Mouse (Mus musculus) NIH3T3 (cell line): ENCODE data around the gene Olfr1155.

Experiments
- DNase-seq: peaks from one replicate; pipeline ENCODE4 v3.0.0-alpha.2; 2012; ENCODE audit warnings: low read depth

The Olfr1155 gene

DNA sequence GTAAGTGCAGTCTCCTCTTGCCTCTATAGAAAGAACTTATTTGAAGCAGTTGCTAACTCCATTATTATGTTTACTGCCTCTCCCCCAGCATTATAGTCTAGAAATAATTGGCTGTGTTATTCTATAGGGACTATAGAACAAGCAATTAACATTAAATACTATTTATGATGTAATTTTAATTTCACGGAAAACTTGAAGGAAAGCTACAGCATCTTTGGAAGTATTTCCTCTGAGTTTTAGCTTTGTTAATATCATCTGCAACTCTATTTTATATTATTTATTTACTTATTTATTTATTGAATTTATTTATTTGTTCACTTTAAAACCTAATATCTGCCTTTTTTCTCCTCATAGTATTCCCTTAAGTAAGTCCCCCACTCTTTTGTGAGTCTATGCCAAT lies at the start of gene Olfr1155:
Olfr1155 (minus strand) TSS at position 101 of the 400 bp plus-strand sequence.
- no peak for DNase-seq

DNA sequence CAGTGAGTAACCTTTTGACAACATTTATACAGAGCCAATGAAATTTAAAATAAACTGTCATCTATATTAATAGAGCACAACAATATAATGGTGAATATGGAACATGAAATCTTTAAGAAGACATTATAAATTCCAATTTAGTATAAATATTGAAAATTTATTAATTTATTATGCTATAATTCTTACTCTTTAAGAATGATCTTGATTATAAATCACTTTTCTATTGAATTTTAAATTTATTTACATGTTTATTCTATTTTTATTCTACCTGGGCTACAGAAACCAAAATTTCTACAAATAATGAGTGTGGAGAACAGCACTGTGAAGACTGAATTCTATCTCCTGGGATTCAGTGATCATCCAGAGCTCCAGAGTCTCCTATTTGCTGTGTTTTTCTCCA lies 44.9 kb upstream of the Olfr1155 start, which contains the start of gene Olfr1158:
Olfr1158 (plus strand) TSS at position 301 of the 400 bp plus-strand sequence.
- DNase-seq, result no peak

DNA sequence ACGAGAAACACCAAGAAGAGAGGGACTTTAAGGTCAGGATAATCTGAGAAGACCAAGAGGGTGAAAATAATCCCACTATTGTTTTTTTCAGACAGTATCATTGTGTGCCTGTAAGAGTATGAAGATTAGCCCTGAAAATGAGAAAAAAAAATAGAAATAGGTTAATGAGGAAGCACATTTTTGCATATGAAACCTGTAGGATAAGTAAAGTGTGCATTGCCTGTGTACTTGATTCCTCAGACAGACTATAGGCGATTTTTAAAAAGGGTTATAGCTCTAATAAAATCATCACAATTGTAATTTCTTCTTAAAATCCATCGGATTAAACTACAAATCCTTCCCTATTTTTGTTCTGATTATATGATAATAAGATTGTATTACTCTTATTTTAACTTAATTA lies 29.6 kb upstream of the Olfr1155 start, which contains the start of gene Olfr74:
Olfr74 (minus strand) TSS at position 101 of the 400 bp plus-strand sequence.
- no peak for DNase-seq

DNA sequence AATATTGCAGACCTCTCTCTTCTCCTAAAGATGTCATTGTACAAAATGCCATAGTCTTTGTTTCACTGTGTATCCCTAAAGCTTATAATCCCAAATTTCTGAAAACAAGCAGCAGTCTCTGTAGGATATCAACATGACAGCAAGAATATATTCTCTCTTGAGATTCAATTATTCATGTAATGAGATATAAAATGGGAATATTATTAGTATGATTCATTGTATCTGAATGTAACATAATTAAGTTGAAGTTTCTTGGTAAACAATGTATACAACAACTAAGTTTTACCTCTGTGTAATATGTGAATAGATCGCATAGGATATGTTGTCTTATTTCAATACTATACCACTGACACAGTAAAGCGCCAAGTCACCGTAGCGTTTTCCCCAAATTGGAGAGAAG lies 23.3 kb upstream of the Olfr1155 start, which contains the start of gene Olfr1157:
Olfr1157 (minus strand) TSS at position 101 of the 400 bp plus-strand sequence.
- DNase-seq, result no peak

DNA sequence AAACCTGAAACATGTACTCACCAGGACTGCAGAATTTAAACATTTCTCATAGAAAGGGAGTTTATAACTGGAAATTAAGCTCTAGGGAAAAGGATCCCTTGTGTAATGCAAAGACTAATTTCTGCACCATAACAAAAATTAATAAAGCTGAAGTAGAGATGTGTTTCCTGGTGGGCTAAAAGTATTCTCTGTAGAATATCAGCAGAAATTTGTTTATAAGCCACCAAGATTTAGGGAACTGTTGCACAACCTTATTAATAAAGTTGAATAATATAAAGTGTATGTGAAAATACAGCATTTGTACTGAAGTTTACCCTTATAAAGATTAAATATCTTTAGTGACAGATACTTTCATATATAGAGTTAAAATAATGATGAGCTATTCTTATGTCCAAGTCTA lies 8.1 kb upstream of the Olfr1155 start, which contains the start of gene Olfr1156:
Olfr1156 (minus strand) TSS at position 101 of the 400 bp plus-strand sequence.
- DNase-seq, result no peak

DNA sequence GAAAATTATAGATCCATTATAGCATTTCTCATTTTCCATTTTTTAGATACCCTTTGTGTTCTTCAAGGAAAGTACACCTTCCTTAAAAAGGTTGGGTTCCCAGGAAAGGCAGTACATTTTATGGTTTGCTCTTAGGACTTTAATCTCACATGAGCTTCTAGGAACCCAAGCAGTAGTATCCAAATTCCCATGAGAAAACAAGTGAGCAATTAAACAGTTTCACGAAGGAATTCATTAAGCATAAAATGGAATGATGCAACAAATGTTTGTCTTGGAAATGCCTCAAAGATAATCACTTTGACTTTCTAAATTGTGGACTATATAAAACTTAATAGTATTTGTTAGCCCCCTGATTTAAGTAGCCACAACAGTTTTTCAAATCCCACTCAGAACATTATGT lies 39.9 kb downstream of the Olfr1155 start, which contains the start of gene Olfr1154:
Olfr1154 (minus strand) TSS at position 101 of the 400 bp plus-strand sequence.
- DNase-seq, result no peak

DNA sequence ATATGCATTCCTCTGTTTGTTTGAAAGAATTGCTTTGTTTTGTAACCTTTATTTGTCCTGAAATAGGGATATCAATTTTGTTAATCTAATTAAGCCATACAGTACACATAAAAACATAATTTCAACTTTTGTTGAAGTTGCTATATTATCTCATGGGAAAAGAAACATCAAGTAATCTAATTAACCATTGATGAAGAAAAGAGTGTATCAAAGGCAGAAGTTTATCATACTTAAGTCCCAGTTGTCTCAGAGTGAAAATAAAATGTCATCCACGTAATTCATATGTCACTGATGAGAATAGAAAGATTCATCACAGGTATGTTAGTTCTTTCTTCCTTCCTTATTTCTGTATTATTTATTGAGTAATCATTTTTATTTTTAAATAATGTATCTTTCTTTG lies 50.3 kb downstream of the Olfr1155 start, which contains the start of gene Olfr1153:
Olfr1153 (plus strand) TSS at position 301 of the 400 bp plus-strand sequence.
- no peak for DNase-seq
